Mouse (Mus musculus): ENCODE data around the gene Cdk17. TPM values are rescaled to one million over a fixed set of nuclear protein-coding genes. Genes with fewer than 3 reads are reported as not detected.

Gene Cdk17
- total and polyA plus RNA-seq, 2 experiments, result 11.3 to 17.1 TPM

DNA sequence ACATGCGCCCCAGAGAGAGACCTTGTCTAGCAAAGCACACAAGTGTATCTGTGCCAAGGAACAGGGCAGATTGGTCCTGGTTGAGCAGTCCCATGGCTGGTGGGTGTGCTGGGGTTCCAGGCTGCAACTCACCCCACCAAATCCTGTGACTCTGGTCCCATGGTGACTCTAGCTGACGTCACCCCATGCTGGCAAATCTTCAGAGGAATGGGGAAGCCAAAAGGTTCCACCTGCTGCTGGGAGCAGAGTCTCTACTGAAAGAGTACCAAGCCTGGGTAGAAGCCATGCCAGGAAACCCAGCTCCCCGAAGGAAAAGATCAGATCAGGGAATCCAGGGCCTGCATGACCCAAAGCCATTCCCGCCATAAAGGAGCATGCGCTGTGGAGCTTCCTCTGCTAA lies 106.8 kb downstream of the Cdk17 start:
- whole genome bisulfite sequencing, result 87% methylated on average over 5 of the region's 5 CpGs
- Histone ChIP-seq H3K4me3 (ENCODE audit: insufficient read depth, low read depth, low read length) (no peak overlapping the region), H3K9ac (ENCODE audit: low read depth, low read length) (no peak overlapping the region), H3K4me1 (ENCODE audit: control insufficient read depth, insufficient read depth, low read length) (no peaks in the 10 kb centered on the region; the same call in 1 of the 2 replicates), H3K36me3 (ENCODE audit: control insufficient read depth, insufficient read depth, low read length) (no peaks in the 10 kb centered on the region), H3K27ac (replicated peaks; ENCODE audit: insufficient read depth, low read depth, low read length) (no peak overlapping the region), H3K27me3 (ENCODE audit: control insufficient read depth, insufficient read depth, low read length) (no peaks in the 10 kb centered on the region), H3K79me2 (ENCODE audit: control insufficient read depth, insufficient read depth, low read length) (no peaks in the 10 kb centered on the region)
- no peak for DNase-seq (ENCODE audit: extremely low read depth, low read depth, low spot score)
- TF ChIP-seq POLR2A (IDR thresholded peaks at IDR 0.05; ENCODE audit: extremely low read depth, insufficient read depth, low read length) (no peak), CTCF (IDR thresholded peaks at IDR 0.05; ENCODE audit: low read depth, low read length) (no peak)

DNA sequence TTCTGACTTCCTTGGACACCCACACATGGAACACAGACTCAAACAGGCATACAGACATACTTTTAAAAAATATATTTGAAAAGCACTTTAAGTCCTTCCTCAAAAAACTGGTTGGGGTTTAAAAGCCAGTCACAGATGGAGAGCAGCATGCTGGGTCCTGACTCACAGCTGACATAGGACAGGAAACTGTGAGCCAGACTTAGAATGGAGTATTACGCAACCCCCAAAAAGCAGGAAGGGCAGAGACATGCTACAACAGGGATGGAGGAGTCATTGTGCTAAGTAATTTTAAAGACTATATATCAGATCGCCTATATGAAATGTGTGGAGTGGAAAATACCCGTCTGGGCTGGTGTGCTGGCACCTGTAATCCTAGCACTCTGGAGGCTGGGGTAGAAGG lies 107.7 kb downstream of the Cdk17 start:
- Histone ChIP-seq H3K4me1 (ENCODE audit: control insufficient read depth, insufficient read depth, low read length) (no peaks in the 10 kb centered on the region), H3K36me3 (ENCODE audit: control insufficient read depth, insufficient read depth, low read length) (no peaks in the 10 kb centered on the region), H3K27ac (replicated peaks; ENCODE audit: insufficient read depth, low read depth, low read length) (no peak overlapping the region), H3K4me3 (ENCODE audit: insufficient read depth, low read depth, low read length) (no peak overlapping the region), H3K9ac (ENCODE audit: low read depth, low read length) (no peak overlapping the region), H3K27me3 (ENCODE audit: control insufficient read depth, insufficient read depth, low read length) (no peaks in the 10 kb centered on the region), H3K79me2 (ENCODE audit: control insufficient read depth, insufficient read depth, low read length) (no peaks in the 10 kb centered on the region)
- peak; percentile 26 for DNase-seq (ENCODE audit: extremely low read depth, low read depth, low spot score)
- 88% methylated on average over 3 of the region's 3 CpGs for WGBS
- no peak for TF ChIP-seq POLR2A (IDR thresholded peaks at IDR 0.05; ENCODE audit: extremely low read depth, insufficient read depth, low read length)

DNA sequence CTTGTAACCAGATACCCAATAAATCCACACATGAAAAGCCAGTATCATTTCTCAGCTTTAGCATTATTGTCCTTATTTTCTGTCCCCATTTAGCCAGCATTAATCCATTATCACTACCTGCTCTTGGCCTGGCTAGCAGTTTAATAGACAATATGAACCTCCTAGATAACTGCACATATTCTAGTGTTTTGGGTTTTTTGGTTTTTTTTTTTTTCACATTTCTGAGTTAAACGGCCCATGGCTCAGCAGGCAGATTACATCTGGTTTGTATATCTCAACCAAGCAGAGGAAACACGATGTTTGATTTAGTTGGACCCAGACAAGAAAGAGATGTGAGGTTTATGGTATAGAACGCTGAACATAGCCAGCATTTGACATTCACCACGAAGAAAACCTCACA lies 109.1 kb downstream of the Cdk17 start:
- Histone ChIP-seq H3K4me3 (ENCODE audit: insufficient read depth, low read depth, low read length) (no peak overlapping the region), H3K27ac (replicated peaks; ENCODE audit: insufficient read depth, low read depth, low read length) (no peak overlapping the region), H3K9ac (ENCODE audit: low read depth, low read length) (no peak overlapping the region), H3K36me3 (ENCODE audit: control insufficient read depth, insufficient read depth, low read length) (no peaks in the 10 kb centered on the region), H3K4me1 (ENCODE audit: control insufficient read depth, insufficient read depth, low read length) (no peaks in the 10 kb centered on the region), H3K79me2 (ENCODE audit: control insufficient read depth, insufficient read depth, low read length) (no peaks in the 10 kb centered on the region), H3K27me3 (ENCODE audit: control insufficient read depth, insufficient read depth, low read length) (no peaks in the 10 kb centered on the region)
- no peak for DNase-seq (ENCODE audit: extremely low read depth, low read depth, low spot score)
- no peak for TF ChIP-seq CTCF (IDR thresholded peaks at IDR 0.05; ENCODE audit: low read depth, low read length)
- no peak for TF ChIP-seq POLR2A (IDR thresholded peaks at IDR 0.05; ENCODE audit: extremely low read depth, insufficient read depth, low read length)
- WGBS, result 77% methylated on average over 4 of the region's 4 CpGs

DNA sequence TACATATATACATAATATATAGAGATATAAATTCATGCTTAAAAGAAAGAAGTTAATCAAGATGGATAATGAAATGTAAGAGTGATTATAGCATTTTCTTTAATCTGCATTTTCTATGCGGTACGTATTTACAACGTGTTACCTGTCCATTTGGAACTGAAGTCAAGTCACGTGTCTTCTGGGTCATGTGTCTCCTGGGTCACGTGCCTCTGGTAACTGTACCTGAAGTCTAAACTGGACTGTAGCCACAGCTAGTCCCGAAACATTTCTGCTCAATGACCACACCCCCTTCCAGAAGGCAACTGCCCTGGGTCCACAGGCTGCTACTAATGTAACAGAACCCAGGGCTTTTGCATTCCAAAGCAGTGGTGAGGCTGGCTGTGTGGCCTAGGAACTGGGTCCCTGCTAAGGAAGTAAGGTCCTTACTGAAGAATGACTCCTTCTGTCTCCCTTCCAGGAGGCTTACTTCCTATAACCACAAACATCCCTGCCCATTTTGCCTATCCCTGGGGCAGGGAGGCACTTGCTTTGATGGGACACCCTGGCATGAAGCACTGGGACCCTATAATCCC lies 110.3 kb downstream of the Cdk17 start:
- Histone ChIP-seq H3K27me3 (ENCODE audit: control insufficient read depth, insufficient read depth, low read length) (no peaks in the 10 kb centered on the region), H3K9ac (ENCODE audit: low read depth, low read length) (no peak overlapping the region), H3K4me3 (ENCODE audit: insufficient read depth, low read depth, low read length) (no peak overlapping the region), H3K4me1 (ENCODE audit: control insufficient read depth, insufficient read depth, low read length) (no peaks in the 10 kb centered on the region), H3K79me2 (ENCODE audit: control insufficient read depth, insufficient read depth, low read length) (no peaks in the 10 kb centered on the region), H3K27ac (replicated peaks; ENCODE audit: insufficient read depth, low read depth, low read length) (no peak overlapping the region), H3K36me3 (ENCODE audit: control insufficient read depth, insufficient read depth, low read length) (no peaks in the 10 kb centered on the region)
- DNase-seq (ENCODE audit: extremely low read depth, low read depth, low spot score), result no peak
- TF ChIP-seq POLR2A (IDR thresholded peaks at IDR 0.05; ENCODE audit: extremely low read depth, insufficient read depth, low read length) (no peak), CTCF (IDR thresholded peaks at IDR 0.05; ENCODE audit: low read depth, low read length) (no peak)
- WGBS, result 80% methylated on average over 6 of the region's 6 CpGs

DNA sequence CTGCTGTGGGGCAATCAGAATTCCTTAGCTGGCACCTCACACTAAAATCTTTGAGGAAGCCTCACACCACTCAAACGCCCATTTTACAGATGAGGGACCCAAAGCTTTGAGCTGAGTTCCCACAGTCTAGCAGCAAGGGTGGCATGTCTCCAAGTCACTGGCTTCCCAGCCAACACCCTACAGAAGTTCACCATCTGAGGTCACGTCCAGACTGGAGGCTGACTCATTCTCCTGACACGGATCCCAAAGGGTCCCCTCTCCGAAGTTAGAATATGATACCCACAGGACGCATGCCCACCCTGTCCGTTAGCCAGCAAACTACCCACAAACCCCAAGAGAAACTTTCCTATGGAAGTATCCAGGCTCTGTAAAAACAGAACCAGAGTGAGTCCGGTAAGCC lies 111.2 kb downstream of the Cdk17 start:
- Histone ChIP-seq H3K27me3 (ENCODE audit: control insufficient read depth, insufficient read depth, low read length) (no peaks in the 10 kb centered on the region), H3K27ac (replicated peaks; ENCODE audit: insufficient read depth, low read depth, low read length) (no peak overlapping the region), H3K36me3 (ENCODE audit: control insufficient read depth, insufficient read depth, low read length) (no peaks in the 10 kb centered on the region), H3K4me1 (ENCODE audit: control insufficient read depth, insufficient read depth, low read length) (peaks cover 4% of the 10 kb centered on the region; the same call in 1 of the 2 replicates), H3K9ac (ENCODE audit: low read depth, low read length) (no peak overlapping the region), H3K79me2 (ENCODE audit: control insufficient read depth, insufficient read depth, low read length) (no peaks in the 10 kb centered on the region), H3K4me3 (ENCODE audit: insufficient read depth, low read depth, low read length) (no peak overlapping the region)
- WGBS, result 78% methylated on average over 7 of the region's 7 CpGs
- DNase-seq (ENCODE audit: extremely low read depth, low read depth, low spot score), result no peak
- TF ChIP-seq CTCF (IDR thresholded peaks at IDR 0.05; ENCODE audit: low read depth, low read length) (no peak), POLR2A (IDR thresholded peaks at IDR 0.05; ENCODE audit: extremely low read depth, insufficient read depth, low read length) (no peak)

All from liver, adult 2 months (tissue).